ENCODE assay signal across 21 mouse cellular contexts in genomic region chr6:100831188-100831587, GRCm38 (mm10).
"Had no signal": no experiment of that assay in that cellular context is flagged by ENCODE, and none has a peak within 500 bp of the region (broad histone marks: within the 10 kb centered on the region; RNA-seq: fewer than 3 reads in every experiment).

No protein-coding gene starts in this region.

- H3K27me3 ChIP-seq: heart, embryonic 12.5 days; hindbrain, embryonic 12.5 days; intestine, embryonic 15.5 days; limb, embryonic 12.5 days; liver, embryonic 13.5 days had no signal

- H3K36me3 ChIP-seq: intestine, embryonic 15.5 days had no signal

- H3K4me3 ChIP-seq: heart, adult 2 months; heart, embryonic 10.5 days; heart, embryonic 12.5 days; hindbrain, embryonic 10.5 days; hindbrain, embryonic 12.5 days; intestine, embryonic 15.5 days; layer of hippocampus, adult 2 months; left cerebral cortex, adult 2 months; limb, embryonic 10.5 days; limb, embryonic 12.5 days; liver, embryonic 13.5 days had no signal

- H3K27ac ChIP-seq: heart, adult 2 months; heart, embryonic 10.5 days; hindbrain, embryonic 10.5 days; hindbrain, embryonic 12.5 days; hindbrain, embryonic 14.5 days; intestine, embryonic 15.5 days; layer of hippocampus, adult 2 months; left cerebral cortex, adult 2 months; limb, embryonic 10.5 days; limb, embryonic 12.5 days; liver, embryonic 13.5 days had no signal

- DNase-seq: gastrocnemius, postnatal 14 days; heart, adult 2 months; heart, postnatal 10 days; heart, postnatal 4 days; kidney, adult 18-20 months; kidney, adult 8-10 months; kidney, postnatal 10 days; kidney, postnatal 25 days; kidney, postnatal 4 days; liver; liver, embryonic 13.5 days had no signal
